Mouse (Mus musculus): ENCODE measurements around the gene Nacc1. TPM values are rescaled to one million over a fixed set of nuclear protein-coding genes. Genes with fewer than 3 reads are reported as not detected.
A peak's percentile ranks its signal among the peaks of the same experiment; 100 is the strongest.

Gene Nacc1
- total and polyA plus RNA-seq, 3 experiments, result 42.5 to 106 TPM; not detected in 1

GRCm38 (mm10) chr8:84661458-84661871, 26.2 kb downstream of the Nacc1 start (continued):
- TF ChIP-seq MEF2A (IDR thresholded peaks at IDR 0.05; ENCODE audit: extremely low read depth, insufficient replicate concordance, low read depth, low read length, poor library complexity, severe bottlenecking), result no peak
- no peak for TF ChIP-seq ELF1 (IDR thresholded peaks at IDR 0.05; ENCODE audit: low read depth, low read length)

GRCm38 (mm10) chr8:84660819-84661457, 26.7 kb downstream of the Nacc1 start:
- Histone ChIP-seq H3K9ac (ENCODE audit: control insufficient read depth, low read depth, low read length, poor library complexity, severe bottlenecking) (peak overlapping the region; percentile 88), H3K27me3 (ENCODE audit: control insufficient read depth in 1 of 2, insufficient read depth in 2 of 2, low read length in 2 of 2) (no peaks in the 10 kb centered on the region), H3K4me3 (ENCODE audit: control insufficient read depth in 1 of 2, insufficient read depth in 1 of 2, low read depth in 2 of 2, low read length in 2 of 2) (peak overlapping the region; percentile 67 to 93), H3K79me2 (ENCODE audit: control insufficient read depth, insufficient read depth, low read length, poor library complexity) (peaks cover 45% of the 10 kb centered on the region), H3K9me3 (replicated peaks; ENCODE audit: insufficient read depth, low read length) (no peaks in the 10 kb centered on the region), H3K4me1 (ENCODE audit: control insufficient read depth in 1 of 2, insufficient read depth in 2 of 2, low read length in 2 of 2) (peaks cover 5 to 32% of the 10 kb centered on the region in 2 experiments), H3K27ac (ENCODE audit: control insufficient read depth, low read depth, low read length) (peak overlapping the region; percentile 40; the same call in 1 of the 2 replicates), H3K36me3 (ENCODE audit: control insufficient read depth in 1 of 2, insufficient read depth in 2 of 2, low read length in 2 of 2) (peaks cover 0 to 23% of the 10 kb centered on the region in 2 experiments; a peak in 2 of 4 replicates)
- 0 out of 2 replicates have a peak, but pooled peaks have one; percentile 25 for TF ChIP-seq HCFC1 (IDR thresholded peaks at IDR 0.05; ENCODE audit: low read depth, low read length)
- no peak; the same call in 1 of the 2 replicates for TF ChIP-seq MXI1 (IDR thresholded peaks at IDR 0.05; ENCODE audit: low read depth, low read length)
- TF ChIP-seq MEF2A (IDR thresholded peaks at IDR 0.05; ENCODE audit: extremely low read depth, insufficient replicate concordance, low read depth, low read length, poor library complexity, severe bottlenecking), result no peak
- TF ChIP-seq KAT2A (conservative IDR thresholded peaks at IDR 0.05; ENCODE audit: low read depth, low read length), result no peak
- 0 out of 2 replicates have a peak, but pooled peaks have one; percentile 4 for TF ChIP-seq POLR2AphosphoS2 (IDR thresholded peaks at IDR 0.05; ENCODE audit: low read length)
- TF ChIP-seq SIN3A (IDR thresholded peaks at IDR 0.05; ENCODE audit: low read length), result 0 out of 2 replicates have a peak, but pooled peaks have one; percentile 11
- 0 out of 2 replicates have a peak, but pooled peaks have one; percentile 21 for TF ChIP-seq ZMIZ1 (IDR thresholded peaks at IDR 0.05; ENCODE audit: low read depth, low read length)
- 0 out of 2 replicates have a peak, but pooled peaks have one; percentile 13 for TF ChIP-seq MAFK (IDR thresholded peaks at IDR 0.05; ENCODE audit: borderline replicate concordance, low read depth, low read length)
- TF ChIP-seq RAD21 (IDR thresholded peaks at IDR 0.05; ENCODE audit: low read depth, low read length), result no peak
- no peak for DNase-seq (ENCODE audit: low read depth, low spot score)

DNA sequence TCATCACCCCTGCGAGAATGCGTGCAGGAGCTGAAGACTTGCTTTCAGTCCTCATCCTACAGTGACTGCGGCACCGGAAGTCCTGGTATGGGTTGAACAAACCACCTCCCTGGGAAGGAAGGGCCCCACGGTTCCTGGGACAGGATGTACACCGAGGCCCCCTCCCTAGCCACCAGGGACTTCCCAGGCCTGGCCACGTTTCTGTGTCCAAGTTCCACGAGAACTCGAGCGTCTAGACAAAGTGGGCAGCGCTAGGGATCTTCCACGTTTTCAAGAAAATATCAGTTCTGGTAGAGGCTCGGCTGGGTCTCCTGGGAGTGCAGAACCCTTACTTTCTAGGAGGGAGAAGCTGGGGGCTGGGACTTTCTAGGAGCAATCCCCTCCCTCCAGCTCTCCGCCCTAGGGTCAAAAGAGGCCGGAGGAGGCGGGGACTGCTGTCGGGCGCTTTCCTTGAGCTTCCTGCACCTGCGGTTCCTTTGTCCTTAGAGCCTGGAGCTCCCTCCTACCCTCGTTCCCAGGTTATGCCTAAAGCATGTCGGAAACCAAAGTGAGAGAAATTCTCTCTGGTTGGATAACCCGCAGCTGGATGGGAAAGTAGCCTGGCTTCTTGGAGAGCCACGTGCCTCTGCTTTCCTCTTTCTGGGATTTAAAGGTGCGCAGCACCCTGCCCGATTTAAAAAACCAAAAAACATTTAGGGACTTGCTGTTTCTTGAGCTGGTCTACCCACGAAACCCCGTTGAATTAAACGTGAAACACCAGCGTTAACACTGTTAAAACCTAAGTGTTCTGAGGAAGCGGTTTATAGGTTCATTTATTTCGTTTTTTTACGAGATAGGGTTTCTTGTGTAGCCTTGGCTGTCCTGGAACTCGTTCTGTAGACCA, 27.5 kb downstream of the Nacc1 start:
- H3K4me1 ChIP-seq (ENCODE audit: control insufficient read depth in 1 of 2, insufficient read depth in 2 of 2, low read length in 2 of 2), result peaks cover 5 to 33% of the 10 kb centered on the region in 2 experiments
- no peak for DNase-seq (ENCODE audit: low read depth, low spot score)

More for the DNA sequence above, 27.5 kb downstream of the Nacc1 start:
- H3K27ac ChIP-seq (ENCODE audit: control insufficient read depth, low read depth, low read length), result no peak overlapping the region
- H3K9me3 ChIP-seq (replicated peaks; ENCODE audit: insufficient read depth, low read length), result no peaks in the 10 kb centered on the region
- peaks cover 37% of the 10 kb centered on the region for H3K79me2 ChIP-seq (ENCODE audit: control insufficient read depth, insufficient read depth, low read length, poor library complexity)
- no peaks in the 10 kb centered on the region for H3K27me3 ChIP-seq (ENCODE audit: control insufficient read depth in 1 of 2, insufficient read depth in 2 of 2, low read length in 2 of 2)
- TF ChIP-seq SIN3A (IDR thresholded peaks at IDR 0.05; ENCODE audit: low read length) (no peak), KAT2A (conservative IDR thresholded peaks at IDR 0.05; ENCODE audit: low read depth, low read length) (no peak), ZKSCAN1 (IDR thresholded peaks at IDR 0.05; ENCODE audit: low read depth, low read length) (no peak), USF2 (IDR thresholded peaks at IDR 0.05; ENCODE audit: borderline replicate concordance in 1 of 2, insufficient read depth in 1 of 2, low read depth in 1 of 2, low read length in 2 of 2) (no peak), POLR2A (IDR thresholded peaks at IDR 0.05; ENCODE audit: control insufficient read depth in 1 of 2, insufficient read depth in 1 of 2, low read depth in 1 of 2, low read length in 2 of 2, poor library complexity in 1 of 2) (0 out of 4 replicates have a peak, but pooled peaks of 1 of the 2 experiments have one; percentile 17), POLR2AphosphoS5 (IDR thresholded peaks at IDR 0.05; ENCODE audit: borderline replicate concordance, low read depth, low read length) (no peak), ZC3H11A (IDR thresholded peaks at IDR 0.05; ENCODE audit: low read depth, low read length) (no peak), NRF1 (IDR thresholded peaks at IDR 0.05; ENCODE audit: insufficient read depth, low read depth, low read length, poor library complexity, severe bottlenecking) (no peak), MAFK (IDR thresholded peaks at IDR 0.05; ENCODE audit: borderline replicate concordance, low read depth, low read length) (no peak)
- H3K36me3 ChIP-seq (ENCODE audit: control insufficient read depth in 1 of 2, insufficient read depth in 2 of 2, low read length in 2 of 2), result peaks cover 0 to 22% of the 10 kb centered on the region in 2 experiments; a peak in 2 of 4 replicates
- peak overlapping the region; percentile 88 for H3K9ac ChIP-seq (ENCODE audit: control insufficient read depth, low read depth, low read length, poor library complexity, severe bottlenecking)
- H3K4me3 ChIP-seq (ENCODE audit: control insufficient read depth in 1 of 2, insufficient read depth in 1 of 2, low read depth in 2 of 2, low read length in 2 of 2), result peak overlapping the region; percentile 67 to 93
